Mouse (Mus musculus) MEL (cell line): ENCODE results near the gene Dusp12. TPM values are rescaled to one million over a fixed set of nuclear protein-coding genes. Genes with fewer than 3 reads are reported as not detected.
A peak's percentile ranks its signal among the peaks of the same experiment; 100 is the strongest.

Source experiments
- DNase-seq: peaks from one replicate; pipeline ENCODE4 v3.0.0; 2011; ENCODE audit warnings: low read depth, low spot score
- H3K27ac ChIP-seq: 2 replicates; pipeline ENCODE4 v1.5.1; 2012; ENCODE audit warnings: low read depth, mild to moderate bottlenecking, control low read depth, low read length, moderate library complexity; ENCODE audit not compliant: control insufficient read depth
- H3K27me3 ChIP-seq, 2 experiments: fragments of 150-350 bp in 1 of 2; sonication (generic) in 1 of 2; 2 replicates each; pipeline ENCODE4 v1.6.1; 2012; ENCODE audit warnings: low read length in 2 of 2, mild to moderate bottlenecking in 2 of 2, improper control_type of control experiment in 1 of 2, moderate library complexity in 1 of 2; ENCODE audit not compliant: insufficient read depth in 2 of 2, control insufficient read depth in 1 of 2
- H3K36me3 ChIP-seq, 2 experiments: 2 replicates each; pipeline ENCODE4 v1.6.1; 2012 to 2014; ENCODE audit warnings: low read length in 2 of 2, improper control_type of control experiment in 1 of 2, inconsistent platforms in 1 of 2, mild to moderate bottlenecking in 1 of 2; ENCODE audit not compliant: insufficient read depth in 2 of 2, control insufficient read depth in 1 of 2
- H3K4me1 ChIP-seq, 2 experiments: fragments of 150-350 bp in 1 of 2; sonication (generic) in 1 of 2; 2 replicates each; pipeline ENCODE4 v1.6.1; 2012; ENCODE audit warnings: low read length in 2 of 2, improper control_type of control experiment in 1 of 2, mild to moderate bottlenecking in 1 of 2; ENCODE audit not compliant: insufficient read depth in 2 of 2, control insufficient read depth in 1 of 2
- H3K4me3 ChIP-seq, 2 experiments: fragments of 150-350 bp in 1 of 2; sonication (generic) in 1 of 2; 2 replicates each; pipeline ENCODE4 v1.5.1; 2012; ENCODE audit warnings: low read depth in 2 of 2, low read length in 2 of 2, mild to moderate bottlenecking in 2 of 2, moderate library complexity in 2 of 2, control low read depth in 1 of 2, improper control_type of control experiment in 1 of 2; ENCODE audit not compliant: control insufficient read depth in 1 of 2, insufficient read depth in 1 of 2
- H3K79me2 ChIP-seq: 2 replicates; pipeline ENCODE4 v1.6.1; 2012; ENCODE audit warnings: mild to moderate bottlenecking, low read length, moderate library complexity; ENCODE audit not compliant: control insufficient read depth, poor library complexity, insufficient read depth
- H3K9ac ChIP-seq: 2 replicates; pipeline ENCODE4 v1.6.1; 2012; ENCODE audit warnings: low read depth, mild to moderate bottlenecking, control low read depth, low read length, moderate library complexity; ENCODE audit not compliant: control insufficient read depth, poor library complexity, severe bottlenecking
- H3K9me3 ChIP-seq: fragments of 150-350 bp; sonication (generic); replicated peaks from 2 replicates; pipeline ENCODE4 v1.6.1; 2012; ENCODE audit warnings: mild to moderate bottlenecking, low read length, improper control_type of control experiment, moderate library complexity; ENCODE audit not compliant: insufficient read depth
- BHLHE40 ChIP-seq: IDR thresholded peaks from 2 replicates; pipeline ENCODE4 v1.6.1; 2012; ENCODE audit warnings: low read depth, mild to moderate bottlenecking, inconsistent platforms, low read length, improper control_type of control experiment, borderline replicate concordance
- CHD1 ChIP-seq: IDR thresholded peaks from 2 replicates; pipeline ENCODE4 v1.6.1; 2012; ENCODE audit warnings: low read depth, mild to moderate bottlenecking, inconsistent platforms, low read length, improper control_type of control experiment
- CTCF ChIP-seq, 3 experiments: IDR thresholded peaks in 2 of 3; conservative IDR thresholded peaks in 1 of 3; 2 replicates each; pipeline ENCODE4 v1.5.1; 2011 to 2012; ENCODE audit warnings: low read length in 3 of 3, low read depth in 2 of 3, mild to moderate bottlenecking in 2 of 3, improper control_type of control experiment in 1 of 3, inconsistent platforms in 1 of 3, mixed read lengths in 1 of 3, moderate library complexity in 1 of 3; ENCODE audit not compliant: control insufficient read depth in 1 of 3, insufficient read depth in 1 of 3, poor library complexity in 1 of 3, severe bottlenecking in 1 of 3
- ELF1 ChIP-seq: IDR thresholded peaks from 2 replicates; pipeline ENCODE4 v1.6.1; 2014; ENCODE audit warnings: low read depth, mild to moderate bottlenecking, inconsistent platforms, low read length, improper control_type of control experiment, moderate library complexity
- EP300 ChIP-seq, 2 experiments: IDR thresholded peaks; 2 replicates each; pipeline ENCODE4 v1.6.1; 2011; ENCODE audit warnings: improper control_type of control experiment in 2 of 2, low read length in 2 of 2, low read depth in 1 of 2, mild to moderate bottlenecking in 1 of 2
- ETS1 ChIP-seq: IDR thresholded peaks from 2 replicates; pipeline ENCODE4 v1.6.1; 2012; ENCODE audit warnings: low read depth, mild to moderate bottlenecking, inconsistent platforms, low read length, improper control_type of control experiment, moderate library complexity
- GATA1 ChIP-seq: IDR thresholded peaks from 2 replicates; pipeline ENCODE4 v1.6.1; 2011; ENCODE audit warnings: low read depth, low read length, improper control_type of control experiment
- HCFC1 ChIP-seq: IDR thresholded peaks from 2 replicates; pipeline ENCODE4 v1.6.1; 2012; ENCODE audit warnings: low read depth, mild to moderate bottlenecking, inconsistent platforms, low read length, improper control_type of control experiment, moderate library complexity
- KAT2A ChIP-seq: conservative IDR thresholded peaks from 2 replicates; pipeline ENCODE4 v1.6.1; 2012; ENCODE audit warnings: low read depth, low read length, improper control_type of control experiment, inconsistent platforms
- MAFK ChIP-seq: IDR thresholded peaks from 2 replicates; pipeline ENCODE4 v1.6.1; 2011; ENCODE audit warnings: low read depth, mild to moderate bottlenecking, low read length, improper control_type of control experiment, borderline replicate concordance
- MAX ChIP-seq: IDR thresholded peaks from 2 replicates; pipeline ENCODE4 v1.6.1; 2011; ENCODE audit warnings: low read length, improper control_type of control experiment
- MEF2A ChIP-seq: IDR thresholded peaks from 2 replicates; pipeline ENCODE4 v1.6.1; 2014; ENCODE audit warnings: low read depth, mild to moderate bottlenecking, inconsistent platforms, low read length, improper control_type of control experiment; ENCODE audit not compliant: poor library complexity, insufficient replicate concordance, severe bottlenecking; ENCODE audit errors: extremely low read depth
- MXI1 ChIP-seq: IDR thresholded peaks from 2 replicates; pipeline ENCODE4 v1.6.1; 2011; ENCODE audit warnings: mild to moderate bottlenecking, low read depth, low read length, improper control_type of control experiment
- MYB ChIP-seq: IDR thresholded peaks from 2 replicates; pipeline ENCODE4 v1.6.1; 2011; ENCODE audit warnings: mild to moderate bottlenecking, low read depth, low read length, improper control_type of control experiment
- MYC ChIP-seq: IDR thresholded peaks from 2 replicates; pipeline ENCODE4 v1.6.1; 2011; ENCODE audit warnings: low read depth, mild to moderate bottlenecking, low read length, improper control_type of control experiment, moderate library complexity
- NELFE ChIP-seq: IDR thresholded peaks from 2 replicates; pipeline ENCODE4 v1.6.1; 2011; ENCODE audit warnings: low read depth, low read length, improper control_type of control experiment
- POLR2A ChIP-seq, 2 experiments: IDR thresholded peaks; 2 replicates each; pipeline ENCODE4 v1.6.1; 2011 to 2012; ENCODE audit warnings: low read length in 2 of 2, mild to moderate bottlenecking in 2 of 2, control low read depth in 1 of 2, improper control_type of control experiment in 1 of 2, low read depth in 1 of 2, moderate library complexity in 1 of 2; ENCODE audit not compliant: control insufficient read depth in 1 of 2, insufficient read depth in 1 of 2, poor library complexity in 1 of 2
- POLR2AphosphoS2 ChIP-seq: IDR thresholded peaks from 2 replicates; pipeline ENCODE4 v1.6.1; 2011; ENCODE audit warnings: low read length, improper control_type of control experiment
- POLR2AphosphoS5 ChIP-seq: IDR thresholded peaks from 2 replicates; pipeline ENCODE4 v1.6.1; 2012; ENCODE audit warnings: low read depth, borderline replicate concordance, mild to moderate bottlenecking, inconsistent platforms, low read length, moderate library complexity, mixed read lengths
- SIN3A ChIP-seq: IDR thresholded peaks from 2 replicates; pipeline ENCODE4 v1.6.1; 2012; ENCODE audit warnings: low read length, improper control_type of control experiment, inconsistent platforms
- SMC3 ChIP-seq: IDR thresholded peaks from 2 replicates; pipeline ENCODE4 v1.6.1; 2011; ENCODE audit warnings: low read depth, low read length, improper control_type of control experiment
- TAL1 ChIP-seq: IDR thresholded peaks from 2 replicates; pipeline ENCODE4 v1.6.1; 2012; ENCODE audit warnings: mild to moderate bottlenecking, inconsistent platforms, low read length, moderate library complexity, mixed read lengths
- TBP ChIP-seq: IDR thresholded peaks from 2 replicates; pipeline ENCODE4 v1.8.0; 2011; ENCODE audit warnings: low read depth, low read length, improper control_type of control experiment
- TCF12 ChIP-seq: IDR thresholded peaks from 2 replicates; pipeline ENCODE4 v1.6.1; 2014; ENCODE audit warnings: low read depth, mild to moderate bottlenecking, inconsistent platforms, low read length, improper control_type of control experiment, moderate library complexity
- UBTF ChIP-seq: IDR thresholded peaks from 2 replicates; pipeline ENCODE4 v1.6.1; 2012; ENCODE audit warnings: low read depth, mild to moderate bottlenecking, inconsistent platforms, low read length, improper control_type of control experiment, moderate library complexity, borderline replicate concordance; ENCODE audit not compliant: insufficient read depth
- USF1 ChIP-seq: IDR thresholded peaks from 2 replicates; pipeline ENCODE4 v1.6.1; 2014; ENCODE audit warnings: low read depth, mild to moderate bottlenecking, inconsistent platforms, low read length, improper control_type of control experiment, moderate library complexity
- USF2 ChIP-seq, 2 experiments: IDR thresholded peaks; 2 replicates each; pipeline ENCODE4 v1.6.1; 2011 to 2012; ENCODE audit warnings: improper control_type of control experiment in 2 of 2, low read length in 2 of 2, borderline replicate concordance in 1 of 2, inconsistent platforms in 1 of 2, low read depth in 1 of 2, mild to moderate bottlenecking in 1 of 2; ENCODE audit not compliant: insufficient read depth in 1 of 2
- ZC3H11A ChIP-seq: IDR thresholded peaks from 2 replicates; pipeline ENCODE4 v1.6.1; 2012; ENCODE audit warnings: low read depth, mild to moderate bottlenecking, inconsistent platforms, low read length, improper control_type of control experiment
- ZKSCAN1 ChIP-seq: IDR thresholded peaks from 2 replicates; pipeline ENCODE4 v1.6.1; 2012; ENCODE audit warnings: low read depth, mild to moderate bottlenecking, inconsistent platforms, low read length, improper control_type of control experiment, moderate library complexity
- polyA plus RNA-seq, 2 experiments: library from polyadenylated mRNA; stranded (reverse) in 1 of 2; unstranded in 1 of 2; fragments of >175 nt in 1 of 2; fragments of >200 nt in 1 of 2; gene quantifications; 2 replicates each; pipeline versions ENCODE4 v1.2.1 to v1.2.4; 2012; ENCODE audit warnings: low replicate concordance in 2 of 2, low read depth in 1 of 2; ENCODE audit not compliant: insufficient read length in 2 of 2, insufficient read depth in 1 of 2, missing spikeins in 1 of 2
- total RNA-seq: library from RNA; depleted of rRNA; stranded (reverse); fragments of 300-350 nt; gene quantifications from 2 replicates; pipeline ENCODE4 v1.2.3, GENCODE M21; 2012

Dusp12 gene
- total and polyA plus RNA-seq, 3 experiments, result 33.8 to 50.0 TPM; not detected in 1

DNA sequence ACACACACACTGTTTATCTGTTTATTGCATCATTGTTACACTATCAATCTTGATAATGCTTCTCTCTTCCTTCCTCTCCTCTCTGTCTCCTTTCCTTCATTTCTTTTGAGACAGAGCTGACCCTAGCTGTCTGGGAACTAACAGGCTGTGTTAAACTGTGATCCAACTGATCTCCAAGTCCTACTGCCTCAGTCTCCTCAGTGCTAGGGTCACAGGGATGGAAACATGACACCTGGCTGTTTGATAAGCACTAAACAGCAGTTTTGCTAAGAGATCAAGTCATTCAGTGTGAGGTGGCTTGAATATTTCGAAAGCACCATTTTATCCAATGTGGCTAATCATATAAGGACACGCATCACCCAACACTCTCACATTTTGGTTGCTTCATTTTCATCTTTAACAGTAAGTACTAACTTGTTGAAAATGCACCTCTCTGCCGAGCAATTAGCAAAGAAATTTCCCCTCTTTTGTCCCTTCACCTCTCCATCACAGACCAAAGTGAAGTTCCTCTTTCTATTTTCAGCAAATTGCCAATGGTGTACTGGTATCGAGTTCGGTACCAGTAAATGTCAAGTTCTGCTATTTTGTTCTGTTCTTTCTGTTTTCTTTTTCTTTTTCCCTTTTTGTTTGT is 11.4 kb upstream of the Dusp12 start:
- peak; percentile 63 for DNase-seq
- Histone ChIP-seq H3K27ac (peak overlapping the region; percentile 23), H3K79me2 (no peaks in the 10 kb centered on the region), H3K9me3 (no peaks in the 10 kb centered on the region), H3K36me3 (peaks cover 0 to 17% of the 10 kb centered on the region in 2 experiments; a peak in 2 of 4 replicates), H3K4me3 (peak overlapping the region; percentile 20 to 38), H3K27me3 (no peaks in the 10 kb centered on the region), H3K9ac (peak overlapping the region; percentile 2; the same call in 1 of the 2 replicates), H3K4me1 (peaks cover 17 to 26% of the 10 kb centered on the region in 2 experiments)
- TF ChIP-seq USF1 (no peak), USF2 (IDR thresholded peaks at IDR 0.05; ENCODE audit: borderline replicate concordance in 1 of 2, insufficient read depth in 1 of 2, low read depth in 1 of 2, low read length in 2 of 2) (no peak), POLR2AphosphoS5 (no peak), KAT2A (no peak), TAL1 (no peak), MAX (no peak), ELF1 (no peak), GATA1 (peak; percentile 51), MYC (no peak), UBTF (no peak), MAFK (no peak), POLR2A (IDR thresholded peaks at IDR 0.05; ENCODE audit: control insufficient read depth in 1 of 2, insufficient read depth in 1 of 2, low read depth in 1 of 2, low read length in 2 of 2, poor library complexity in 1 of 2) (no peak), MYB (no peak), SMC3 (no peak), CTCF (IDR thresholded peaks at IDR 0.05 in 2 of 3, conservative IDR thresholded peaks at IDR 0.05 in 1 of 3; ENCODE audit: control insufficient read depth in 1 of 3, insufficient read depth in 1 of 3, low read depth in 2 of 3, low read length in 3 of 3, poor library complexity in 1 of 3, severe bottlenecking in 1 of 3) (no peak), HCFC1 (no peak), ZC3H11A (no peak), TBP (no peak), POLR2AphosphoS2 (no peak), CHD1 (0 out of 2 replicates have a peak, but pooled peaks have one; percentile 7), MXI1 (no peak), BHLHE40 (no peak), EP300 (IDR thresholded peaks at IDR 0.05; ENCODE audit: low read depth in 1 of 2, low read length in 2 of 2) (no peak), ETS1 (no peak), SIN3A (no peak), NELFE (no peak), ZKSCAN1 (no peak), TCF12 (peak; percentile 32; the same call in 1 of the 2 replicates), MEF2A (0 out of 2 replicates have a peak, but pooled peaks have one; percentile 20)
